Mouse (Mus musculus) CH12.LX (cell line): ENCODE results near the gene Ctps. TPM values are rescaled to one million over a fixed set of nuclear protein-coding genes. Genes with fewer than 3 reads are reported as not detected.

Source experiments
- DNase-seq: peaks from one replicate; pipeline ENCODE4 v3.0.0-alpha.2; 2013; ENCODE audit errors: extremely low read depth
- H3K27ac ChIP-seq: 2 replicates; pipeline ENCODE4 v1.5.1; 2012; ENCODE audit warnings: low read depth, mild to moderate bottlenecking, control low read depth, moderate library complexity; ENCODE audit not compliant: insufficient read depth
- H3K27me3 ChIP-seq: replicated peaks from 2 replicates; pipeline ENCODE3; 2012; ENCODE audit warnings: inconsistent platforms
- H3K36me3 ChIP-seq, 2 experiments: replicated peaks in 1 of 2; 2 replicates each; pipeline versions ENCODE3 to v1.6.1; 2012; ENCODE audit warnings: inconsistent platforms in 1 of 2, low read length in 1 of 2, mild to moderate bottlenecking in 1 of 2, mixed read lengths in 1 of 2, moderate library complexity in 1 of 2; ENCODE audit not compliant: control insufficient read depth in 1 of 2, insufficient read depth in 1 of 2
- H3K4me1 ChIP-seq, 2 experiments: 2 replicates each; pipeline ENCODE4 v1.6.1; 2012; ENCODE audit warnings: inconsistent platforms in 1 of 2, moderate library complexity in 1 of 2; ENCODE audit not compliant: insufficient read depth in 2 of 2, control insufficient read depth in 1 of 2
- H3K4me2 ChIP-seq: 2 replicates; pipeline ENCODE4 v1.6.1; 2012; ENCODE audit warnings: low read depth, mild to moderate bottlenecking, control low read depth; ENCODE audit not compliant: poor library complexity, insufficient read depth, severe bottlenecking
- H3K4me3 ChIP-seq, 3 experiments: fragments of 150-350 bp in 1 of 3; sonication (generic) in 1 of 3; replicated peaks in 1 of 3; 2 replicates each; pipeline versions ENCODE3 to v1.5.1; 2011 to 2012; ENCODE audit warnings: low read depth in 2 of 3, low read length in 2 of 3, mild to moderate bottlenecking in 2 of 3, moderate library complexity in 2 of 3, control low read depth in 1 of 3, improper control_type of control experiment in 1 of 3, inconsistent platforms in 1 of 3, mixed read lengths in 1 of 3; ENCODE audit not compliant: poor library complexity in 1 of 3
- H3K79me2 ChIP-seq: replicated peaks from 2 replicates; pipeline ENCODE4 v1.6.1; 2012; ENCODE audit warnings: mild to moderate bottlenecking, moderate library complexity; ENCODE audit not compliant: control insufficient read depth, poor library complexity, insufficient read depth, severe bottlenecking; ENCODE audit errors: extremely low read depth
- H3K9ac ChIP-seq: 2 replicates; pipeline ENCODE4 v1.6.1; 2012; ENCODE audit warnings: low read depth, mild to moderate bottlenecking, control low read depth, moderate library complexity; ENCODE audit not compliant: insufficient read depth
- H3K9me3 ChIP-seq: replicated peaks from 2 replicates; pipeline ENCODE3; 2012; ENCODE audit warnings: low read length, inconsistent platforms, mixed read lengths
- BHLHE40 ChIP-seq: IDR thresholded peaks from 2 replicates; pipeline ENCODE4 v1.6.1; 2011; ENCODE audit warnings: mild to moderate bottlenecking, low read depth, low read length, improper control_type of control experiment
- CHD2 ChIP-seq: IDR thresholded peaks from 2 replicates; pipeline ENCODE4 v1.6.1; 2011; ENCODE audit warnings: low read length, improper control_type of control experiment
- CTCF ChIP-seq, 2 experiments: IDR thresholded peaks in 1 of 2; conservative IDR thresholded peaks in 1 of 2; 2 replicates each; pipeline ENCODE4 v1.5.1; 2011 to 2012; ENCODE audit warnings: low read depth in 2 of 2, low read length in 2 of 2, improper control_type of control experiment in 1 of 2, inconsistent platforms in 1 of 2, mild to moderate bottlenecking in 1 of 2, moderate library complexity in 1 of 2
- E2F4 ChIP-seq: IDR thresholded peaks from 2 replicates; pipeline ENCODE4 v1.6.1; 2011; ENCODE audit warnings: low read depth, low read length, improper control_type of control experiment; ENCODE audit not compliant: insufficient replicate concordance
- ELF1 ChIP-seq: IDR thresholded peaks from 2 replicates; pipeline ENCODE4 v1.6.1; 2014; ENCODE audit warnings: low read depth, mild to moderate bottlenecking, inconsistent platforms, low read length, improper control_type of control experiment
- ETS1 ChIP-seq: conservative IDR thresholded peaks from 2 replicates; pipeline ENCODE4 v1.6.1; 2012; ENCODE audit warnings: low read depth, mild to moderate bottlenecking, inconsistent platforms, low read length, improper control_type of control experiment, moderate library complexity
- KAT2A ChIP-seq: IDR thresholded peaks from 2 replicates; pipeline ENCODE4 v1.6.1; 2012; ENCODE audit warnings: low read length, improper control_type of control experiment, inconsistent platforms; ENCODE audit not compliant: insufficient replicate concordance
- MAX ChIP-seq: IDR thresholded peaks from 2 replicates; pipeline ENCODE4 v1.6.1; 2011; ENCODE audit warnings: low read length, improper control_type of control experiment
- MAZ ChIP-seq: IDR thresholded peaks from 2 replicates; pipeline ENCODE4 v1.6.1; 2012; ENCODE audit warnings: low read depth, mild to moderate bottlenecking, inconsistent platforms, low read length, improper control_type of control experiment, moderate library complexity
- MEF2A ChIP-seq: IDR thresholded peaks from 2 replicates; pipeline ENCODE4 v1.6.1; 2014; ENCODE audit warnings: low read depth, mild to moderate bottlenecking, inconsistent platforms, low read length, improper control_type of control experiment, borderline replicate concordance
- MXI1 ChIP-seq: IDR thresholded peaks from 2 replicates; pipeline ENCODE4 v1.6.1; 2011; ENCODE audit warnings: mild to moderate bottlenecking, low read depth, low read length, improper control_type of control experiment
- MYC ChIP-seq: IDR thresholded peaks from 2 replicates; pipeline ENCODE4 v1.6.1; 2011; ENCODE audit warnings: low read depth, mild to moderate bottlenecking, improper control_type of control experiment, low read length
- NRF1 ChIP-seq: IDR thresholded peaks from 2 replicates; pipeline ENCODE4 v1.6.1; 2014; ENCODE audit warnings: low read depth, mild to moderate bottlenecking, inconsistent platforms, low read length, improper control_type of control experiment, moderate library complexity
- PAX5 ChIP-seq: IDR thresholded peaks from 2 replicates; pipeline ENCODE4 v1.6.1; 2012; ENCODE audit warnings: low read length, inconsistent platforms, mixed read lengths
- POLR2A ChIP-seq: IDR thresholded peaks from 2 replicates; pipeline ENCODE4 v1.6.1; 2011; ENCODE audit warnings: low read depth, mild to moderate bottlenecking, improper control_type of control experiment, low read length
- POLR2AphosphoS2 ChIP-seq: IDR thresholded peaks from 2 replicates; pipeline ENCODE4 v1.6.1; 2011; ENCODE audit warnings: low read depth, low read length, improper control_type of control experiment
- RAD21 ChIP-seq: IDR thresholded peaks from 2 replicates; pipeline ENCODE4 v1.6.1; 2011; ENCODE audit warnings: low read depth, mild to moderate bottlenecking, low read length, improper control_type of control experiment, moderate library complexity
- RCOR1 ChIP-seq: conservative IDR thresholded peaks from 2 replicates; pipeline ENCODE4 v1.6.1; 2012; ENCODE audit warnings: low read depth, mild to moderate bottlenecking, inconsistent platforms, low read length, improper control_type of control experiment
- UBTF ChIP-seq: IDR thresholded peaks from 2 replicates; pipeline ENCODE4 v1.6.1; 2012; ENCODE audit warnings: low read depth, mild to moderate bottlenecking, inconsistent platforms, low read length, improper control_type of control experiment, moderate library complexity
- USF1 ChIP-seq: IDR thresholded peaks from 2 replicates; pipeline ENCODE4 v1.6.1; 2014; ENCODE audit warnings: low read depth, mild to moderate bottlenecking, inconsistent platforms, low read length, improper control_type of control experiment
- USF2 ChIP-seq: conservative IDR thresholded peaks from 2 replicates; pipeline ENCODE4 v1.6.1; 2011; ENCODE audit warnings: low read depth, low read length, improper control_type of control experiment
- ZC3H11A ChIP-seq: IDR thresholded peaks from 2 replicates; pipeline ENCODE4 v1.6.1; 2012; ENCODE audit warnings: low read depth, mild to moderate bottlenecking, inconsistent platforms, low read length, improper control_type of control experiment
- ZKSCAN1 ChIP-seq: IDR thresholded peaks from 2 replicates; pipeline ENCODE4 v1.6.1; 2012; ENCODE audit warnings: low read depth, inconsistent platforms, low read length, improper control_type of control experiment, borderline replicate concordance
- ZNF384 ChIP-seq: IDR thresholded peaks from 2 replicates; pipeline ENCODE4 v1.6.1; 2012; ENCODE audit warnings: low read depth, low read length, improper control_type of control experiment, inconsistent platforms
- dilution Hi-C: fragments of 300-500 bp; cut with MboI; formaldehyde crosslinking; loops from 2 replicates; pipeline ENCODE4 v1.14.3; 2020; ENCODE audit warnings: low sequenced_read_pairs; ENCODE audit not compliant: extremely low pct_unique_long_range_greater_than_20kb, extremely low pct_ligation_motif_present
- in situ Hi-C: fragments of 300-500 bp; cut with MboI; formaldehyde crosslinking; loops from 3 replicates; pipeline ENCODE4 v1.14.3; 2019; ENCODE audit warnings: low sequenced_read_pairs, low pct_ligation_motif_present, low pct_unique_long_range_greater_than_20kb, mixed read lengths
- polyA plus RNA-seq: library from polyadenylated mRNA; unstranded; fragments of >175 nt; gene quantifications from 2 replicates; pipeline ENCODE4 v1.2.1, GENCODE M21; 2012; ENCODE audit warnings: low read depth; ENCODE audit not compliant: insufficient read length
- total RNA-seq, 2 experiments: library from RNA; depleted of rRNA; stranded (reverse); fragments of 300-350 nt in 1 of 2; fragments of >200 nt in 1 of 2; gene quantifications; 2 replicates each; pipeline ENCODE4 v1.2.3; 2012 to 2014

Gene Ctps
- total and polyA plus RNA-seq, 3 experiments: 93.2 to 179 (median 140) TPM

DNA sequence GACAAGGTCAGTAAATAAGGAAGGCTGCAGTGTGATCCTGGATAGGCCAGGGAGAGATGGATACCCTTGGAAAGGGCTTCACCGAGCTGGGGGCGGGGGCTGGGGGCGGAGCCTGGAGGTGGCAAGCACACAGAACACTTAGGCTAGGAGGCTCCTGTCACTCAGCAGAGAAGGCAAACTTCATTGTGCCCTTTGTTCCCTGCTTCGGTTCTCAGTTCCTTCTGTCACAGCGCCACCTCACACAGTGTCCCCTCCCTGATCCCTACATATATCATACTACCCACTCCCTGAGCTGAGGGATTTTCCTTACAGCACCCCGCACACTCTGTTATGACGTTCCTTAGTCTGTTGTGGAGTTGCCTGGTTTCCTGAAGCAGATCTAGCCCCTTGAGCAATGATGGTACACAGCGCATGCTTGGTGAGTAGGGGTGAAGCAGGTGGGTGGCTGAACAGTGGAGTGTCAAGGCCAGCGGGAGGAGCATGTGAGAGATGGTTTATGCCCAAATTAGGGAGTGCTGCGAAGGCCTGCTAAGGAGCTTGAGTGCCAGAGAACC is 45.5 kb upstream of the Ctps start:
- Histone ChIP-seq H3K4me1 (peaks cover 5 to 17% of the 10 kb centered on the region in 2 experiments; a peak in 3 of 4 replicates), H3K9me3 (no peaks in the 10 kb centered on the region), H3K79me2 (no peaks in the 10 kb centered on the region), H3K36me3 (no peaks in the 10 kb centered on the region), H3K27me3 (peaks cover 3% of the 10 kb centered on the region), H3K9ac (no peak overlapping the region), H3K27ac (no peak overlapping the region), H3K4me3 (no peak overlapping the region), H3K4me2 (no peak overlapping the region)
- in situ Hi-C loops (no loop called here), dilution Hi-C loops (no loop called here)
- no peak for DNase-seq
- TF ChIP-seq BHLHE40 (no peak), ZKSCAN1 (no peak), POLR2AphosphoS2 (no peak), RCOR1 (no peak), MYC (no peak), MEF2A (no peak), NRF1 (no peak), CHD2 (no peak), KAT2A (no peak), MAX (no peak), MXI1 (no peak), USF2 (no peak)

DNA sequence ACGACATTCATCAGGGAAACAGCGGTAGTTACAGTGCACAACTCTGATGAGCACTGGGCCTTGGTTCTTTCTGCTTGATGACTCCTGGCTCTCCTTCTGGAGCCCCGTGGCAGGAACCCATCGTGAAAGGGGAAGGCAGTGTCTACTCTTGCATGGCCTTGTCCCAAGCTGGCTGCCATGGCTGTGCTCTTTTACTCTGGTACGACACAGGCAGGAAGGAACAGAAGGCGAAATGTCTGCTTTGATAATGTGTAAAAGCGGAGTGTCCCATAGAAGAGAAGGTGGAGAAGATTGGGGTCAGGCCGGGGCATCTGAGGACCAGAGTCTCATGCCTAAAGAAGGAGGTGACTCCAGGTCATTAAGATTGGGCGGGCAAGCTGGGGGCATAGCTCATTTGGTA is 44.6 kb upstream of the Ctps start:
- Histone ChIP-seq H3K9me3 (no peaks in the 10 kb centered on the region), H3K4me1 (peaks cover 5 to 17% of the 10 kb centered on the region in 2 experiments; a peak in 3 of 4 replicates), H3K4me2 (no peak overlapping the region), H3K27ac (no peak overlapping the region), H3K79me2 (no peaks in the 10 kb centered on the region), H3K4me3 (no peak overlapping the region), H3K36me3 (no peaks in the 10 kb centered on the region), H3K27me3 (peaks cover 3% of the 10 kb centered on the region), H3K9ac (no peak overlapping the region)
- no peak for TF ChIP-seq MXI1
- no peak for TF ChIP-seq ZNF384
- TF ChIP-seq CTCF (conservative IDR thresholded peaks at IDR 0.05 in 1 of 2, IDR thresholded peaks at IDR 0.05 in 1 of 2; ENCODE audit: low read depth in 2 of 2, low read length in 2 of 2): no peak
- TF ChIP-seq POLR2AphosphoS2: no peak
- no peak for TF ChIP-seq PAX5
- TF ChIP-seq UBTF: no peak
- no peak for TF ChIP-seq NRF1
- no peak for TF ChIP-seq USF1
- no peak for TF ChIP-seq RCOR1
- no peak for TF ChIP-seq ETS1
- TF ChIP-seq KAT2A: no peak
- no peak for TF ChIP-seq E2F4
- no peak for TF ChIP-seq USF2
- TF ChIP-seq ELF1: no peak
- no peak for TF ChIP-seq MAX
- TF ChIP-seq RAD21: no peak
- TF ChIP-seq ZC3H11A: no peak
- no peak for TF ChIP-seq POLR2A
- TF ChIP-seq MAZ: no peak
- no peak for DNase-seq
- in situ Hi-C loops: no loop called here
- dilution Hi-C loops: no loop called here
